Mouse (Mus musculus): ENCODE data around the gene Lbx2. TPM values are rescaled to one million over a fixed set of nuclear protein-coding genes. Genes with fewer than 3 reads are reported as not detected.
A peak's percentile ranks its signal among the peaks of the same experiment; 100 is the strongest.

Gene Lbx2
- total RNA-seq, 2 experiments from 2014 or later: not detected

- ATAC-seq (replicated peaks; ENCODE audit: low FRiP score, poor library complexity, severe bottlenecking): peak; percentile 78
Measured at GRCm38 (mm10) chr6:83107566-83108400, 21.6 kb downstream of the Lbx2 start.

GRCm38 (mm10) chr6:83108762-83109668 lies 22.8 kb downstream of the Lbx2 start, which contains the start of gene Mrpl53:
TSS of gene Mrpl53 (plus strand) at chr6:83109040.
- peak; percentile 78 for ATAC-seq (replicated peaks; ENCODE audit: low FRiP score, poor library complexity, severe bottlenecking)

- no peak for ATAC-seq (replicated peaks; ENCODE audit: low FRiP score, poor library complexity, severe bottlenecking)
Measured at GRCm38 (mm10) chr6:83111510-83112136, 25.5 kb downstream of the Lbx2 start.

- ATAC-seq (replicated peaks; ENCODE audit: low FRiP score, poor library complexity, severe bottlenecking): peak; percentile 88
Measured at GRCm38 (mm10) chr6:83115011-83115671, 29.0 kb downstream of the Lbx2 start, which contains the start of gene Mogs. TSS of gene Mogs (plus strand) at chr6:83115496.

- peak; percentile 6; the same call in 1 of the 2 replicates for ATAC-seq (replicated peaks; ENCODE audit: low FRiP score, poor library complexity, severe bottlenecking)
Measured at GRCm38 (mm10) chr6:83115682-83116372, 29.7 kb downstream of the Lbx2 start.

- no peak for ATAC-seq (replicated peaks; ENCODE audit: low FRiP score, poor library complexity, severe bottlenecking)
Measured at GRCm38 (mm10) chr6:83116373-83117164, 30.4 kb downstream of the Lbx2 start.

- ATAC-seq (replicated peaks; ENCODE audit: low FRiP score, poor library complexity, severe bottlenecking): no peak
Measured at GRCm38 (mm10) chr6:83117165-83117438, 30.9 kb downstream of the Lbx2 start.

- ATAC-seq (replicated peaks; ENCODE audit: low FRiP score, poor library complexity, severe bottlenecking): no peak
Measured at GRCm38 (mm10) chr6:83117616-83118015, 31.4 kb downstream of the Lbx2 start.

GRCm38 (mm10) chr6:83118369-83118768 lies 32.2 kb downstream of the Lbx2 start:
- ATAC-seq (replicated peaks; ENCODE audit: low FRiP score, poor library complexity, severe bottlenecking): no peak

- no peak for ATAC-seq (replicated peaks; ENCODE audit: low FRiP score, poor library complexity, severe bottlenecking)
Measured at GRCm38 (mm10) chr6:83118825-83119733, 32.9 kb downstream of the Lbx2 start.

- ATAC-seq (replicated peaks; ENCODE audit: low FRiP score, poor library complexity, severe bottlenecking): no peak
Measured at GRCm38 (mm10) chr6:83119734-83120051, 33.5 kb downstream of the Lbx2 start.

GRCm38 (mm10) chr6:83120930-83121862 lies 35.0 kb downstream of the Lbx2 start, which contains the start of gene Wbp1:
TSS of gene Wbp1 (minus strand) at chr6:83121559.
- ATAC-seq (replicated peaks; ENCODE audit: low FRiP score, poor library complexity, severe bottlenecking): peak; percentile 81

- peak; percentile 24 for ATAC-seq (replicated peaks; ENCODE audit: low FRiP score, poor library complexity, severe bottlenecking)
Measured at GRCm38 (mm10) chr6:83121863-83122710, 35.9 kb downstream of the Lbx2 start.

- ATAC-seq (replicated peaks; ENCODE audit: low FRiP score, poor library complexity, severe bottlenecking): no peak
Measured at GRCm38 (mm10) chr6:83122961-83123360, 36.8 kb downstream of the Lbx2 start.

- peak; percentile 69 for ATAC-seq (replicated peaks; ENCODE audit: low FRiP score, poor library complexity, severe bottlenecking)
Measured at GRCm38 (mm10) chr6:83124851-83125312, 38.7 kb downstream of the Lbx2 start.
